Mouse (Mus musculus) heart, embryonic 15.5 days (tissue): ENCODE results near the gene 1810013L24Rik. TPM values are rescaled to one million over a fixed set of nuclear protein-coding genes. Genes with fewer than 3 reads are reported as not detected.
A peak's percentile ranks its signal among the peaks of the same experiment; 100 is the strongest.

Source experiments
- ATAC-seq: fragments of 200-750 bp; cut with Nextera tagmentation; replicated peaks from 2 replicates; pipeline ENCODE4 v1.8.0; 2017; ENCODE audit warnings: low read depth, moderate TSS enrichment; ENCODE audit not compliant: insufficient number of reproducible peaks, insufficient read depth, low FRiP score
- H3K27ac ChIP-seq: fragments of 300-500 bp; sonication (generic); 2 replicates; pipeline ENCODE4 v1.5.1; 2015; ENCODE audit warnings: mild to moderate bottlenecking, inconsistent platforms
- H3K27me3 ChIP-seq: fragments of 300-500 bp; sonication (generic); 2 replicates; pipeline ENCODE4 v1.6.1; 2015; ENCODE audit warnings: inconsistent platforms
- H3K36me3 ChIP-seq: fragments of 300-500 bp; sonication (generic); 2 replicates; pipeline ENCODE4 v1.6.1; 2015; ENCODE audit warnings: mild to moderate bottlenecking, inconsistent platforms
- H3K4me1 ChIP-seq: fragments of 300-500 bp; sonication (generic); replicated peaks from 2 replicates; pipeline ENCODE4 v1.6.1; 2015; ENCODE audit warnings: inconsistent platforms
- H3K4me2 ChIP-seq: fragments of 300-500 bp; sonication (generic); 2 replicates; pipeline ENCODE4 v1.6.1; 2015; ENCODE audit warnings: inconsistent platforms, mild to moderate bottlenecking, moderate library complexity
- H3K4me3 ChIP-seq: fragments of 300-500 bp; sonication (generic); 2 replicates; pipeline ENCODE4 v1.5.1; 2015; ENCODE audit warnings: mild to moderate bottlenecking, inconsistent platforms
- H3K9ac ChIP-seq: fragments of 300-500 bp; sonication (generic); 2 replicates; pipeline ENCODE4 v1.6.1; 2015; ENCODE audit warnings: mild to moderate bottlenecking, inconsistent platforms
- H3K9me3 ChIP-seq: fragments of 300-500 bp; sonication (generic); replicated peaks from 2 replicates; pipeline ENCODE4 v1.6.1; 2016; ENCODE audit warnings: inconsistent platforms
- WGBS: fragments of 180-500 bp; shearing (Covaris S2); methylation state at CpG from one replicate; pipeline ENCODE4 v1.1.7; 2015; ENCODE audit warnings: mixed read lengths; 5-methylcytosine and 5-hydroxymethylcytosine counted together
- polyA plus RNA-seq: library from polyadenylated mRNA; unstranded; fragments of >200 nt; fragmentation: Nextera tagmentation; extraction: Ambion mirVana; gene quantifications from 2 replicates; pipeline ENCODE4 v1.2.1, GENCODE M21; 2015

1810013L24Rik gene
- polyA plus RNA-seq = 16.3 and 17.9 TPM in 2 replicates

GRCm38 (mm10) chr16:8829564-8830359, at the start of gene 1810013L24Rik:
Gene 1810013L24Rik (plus strand): TSS chr16:8830100.
- Histone ChIP-seq H3K4me3 (peak within 1 kb of the TSS; percentile 100), H3K4me1 (peaks cover 29% of the 10 kb centered on the region), H3K36me3 (peaks cover 3% of the 10 kb centered on the region; the same call in 1 of the 2 replicates), H3K9ac (peak within 1 kb of the TSS; percentile 100), H3K27me3 (no peaks in the 10 kb centered on the region), H3K9me3 (no peaks in the 10 kb centered on the region), H3K4me2 (peak within 1 kb of the TSS; percentile 91), H3K27ac (peak within 1 kb of the TSS; percentile 98)
- ATAC-seq = peak; percentile 93
- under 1% methylated on average over 78 of the region's 80 CpGs for WGBS

GRCm38 (mm10) chr16:8780187-8780586, 49.7 kb upstream of the 1810013L24Rik start:
- Histone ChIP-seq H3K4me3 (no peak overlapping the region), H3K4me1 (no peaks in the 10 kb centered on the region), H3K27ac (no peak overlapping the region), H3K9ac (no peak overlapping the region), H3K9me3 (no peaks in the 10 kb centered on the region), H3K36me3 (no peaks in the 10 kb centered on the region), H3K4me2 (no peak overlapping the region), H3K27me3 (no peaks in the 10 kb centered on the region)
- no peak for ATAC-seq
- WGBS = 48% methylated on average over 3 of the region's 3 CpGs

- WGBS = 67% methylated on average over 6 of the region's 6 CpGs
- Histone ChIP-seq H3K9ac (no peak overlapping the region), H3K4me3 (no peak overlapping the region), H3K36me3 (no peaks in the 10 kb centered on the region), H3K9me3 (no peaks in the 10 kb centered on the region), H3K27me3 (no peaks in the 10 kb centered on the region), H3K27ac (no peak overlapping the region), H3K4me2 (no peak overlapping the region), H3K4me1 (no peaks in the 10 kb centered on the region)
- ATAC-seq = no peak
These were observed 48.7 kb upstream of the 1810013L24Rik start for GRCm38 (mm10) chr16:8781191-8781590.

- ATAC-seq = no peak
- no peak overlapping the region for H3K4me2 ChIP-seq
- no peaks in the 10 kb centered on the region for H3K9me3 ChIP-seq
- H3K27me3 ChIP-seq = no peaks in the 10 kb centered on the region
- no peak overlapping the region for H3K27ac ChIP-seq
- H3K36me3 ChIP-seq = no peaks in the 10 kb centered on the region
- 87% methylated on average over 2 of the region's 2 CpGs for WGBS
- H3K9ac ChIP-seq = no peak overlapping the region
- no peaks in the 10 kb centered on the region for H3K4me1 ChIP-seq
- no peak overlapping the region for H3K4me3 ChIP-seq
These were observed 48.2 kb upstream of the 1810013L24Rik start for GRCm38 (mm10) chr16:8781660-8782059.

GRCm38 (mm10) chr16:8783198-8783913, 46.5 kb upstream of the 1810013L24Rik start:
- H3K4me3 ChIP-seq = no peak overlapping the region
- H3K27me3 ChIP-seq = no peaks in the 10 kb centered on the region
- no peaks in the 10 kb centered on the region for H3K36me3 ChIP-seq
- no peak overlapping the region for H3K9ac ChIP-seq
- no peaks in the 10 kb centered on the region for H3K4me1 ChIP-seq
- 75% methylated on average over 16 of the region's 16 CpGs for WGBS
- no peak for ATAC-seq
- H3K27ac ChIP-seq = no peak overlapping the region
- no peaks in the 10 kb centered on the region for H3K9me3 ChIP-seq
- H3K4me2 ChIP-seq = no peak overlapping the region

- 51% methylated on average over 3 of the region's 3 CpGs for WGBS
- Histone ChIP-seq H3K4me3 (no peak overlapping the region), H3K9me3 (no peaks in the 10 kb centered on the region), H3K9ac (no peak overlapping the region), H3K27me3 (no peaks in the 10 kb centered on the region), H3K4me1 (no peaks in the 10 kb centered on the region), H3K4me2 (no peak overlapping the region), H3K27ac (no peak overlapping the region), H3K36me3 (no peaks in the 10 kb centered on the region)
- ATAC-seq = no peak
These were observed 45.1 kb upstream of the 1810013L24Rik start for GRCm38 (mm10) chr16:8784753-8785152.

GRCm38 (mm10) chr16:8790886-8791285, 39.0 kb upstream of the 1810013L24Rik start:
- no peak overlapping the region for H3K9ac ChIP-seq
- no peaks in the 10 kb centered on the region for H3K4me1 ChIP-seq

GRCm38 (mm10) chr16:8791949-8792557, 37.8 kb upstream of the 1810013L24Rik start, which contains the start of gene Usp7:
Gene Usp7 (minus strand): TSS chr16:8792308.
- H3K36me3 ChIP-seq = no peaks in the 10 kb centered on the region
- ATAC-seq = no peak
- no peak within 1 kb of the TSS for H3K27ac ChIP-seq
- no peak within 1 kb of the TSS for H3K4me2 ChIP-seq
- no peaks in the 10 kb centered on the region for H3K9me3 ChIP-seq
- H3K27me3 ChIP-seq = no peaks in the 10 kb centered on the region
- no peak within 1 kb of the TSS for H3K4me3 ChIP-seq
- H3K4me1 ChIP-seq = no peaks in the 10 kb centered on the region
- WGBS = 88% methylated on average over 20 of the region's 20 CpGs
- H3K9ac ChIP-seq = no peak within 1 kb of the TSS

More at GRCm38 (mm10) chr16:8790886-8791285, 39.0 kb upstream of the 1810013L24Rik start:
- H3K36me3 ChIP-seq = no peaks in the 10 kb centered on the region
- no peak for ATAC-seq
- WGBS = 73% methylated on average over 4 of the region's 4 CpGs
- no peaks in the 10 kb centered on the region for H3K27me3 ChIP-seq
- H3K9me3 ChIP-seq = no peaks in the 10 kb centered on the region
- H3K4me2 ChIP-seq = no peak overlapping the region
- no peak overlapping the region for H3K27ac ChIP-seq
- H3K4me3 ChIP-seq = no peak overlapping the region

- no peaks in the 10 kb centered on the region for H3K9me3 ChIP-seq
- no peaks in the 10 kb centered on the region for H3K27me3 ChIP-seq
- no peak for ATAC-seq
- H3K4me3 ChIP-seq = no peak overlapping the region
- no peak overlapping the region for H3K27ac ChIP-seq
- H3K36me3 ChIP-seq = no peaks in the 10 kb centered on the region
- no peaks in the 10 kb centered on the region for H3K4me1 ChIP-seq
- WGBS = 7% methylated on average over 3 of the region's 3 CpGs
- H3K4me2 ChIP-seq = no peak overlapping the region
- H3K9ac ChIP-seq = no peak overlapping the region
These were observed 34.9 kb upstream of the 1810013L24Rik start for GRCm38 (mm10) chr16:8794952-8795351.

- H3K9me3 ChIP-seq = no peaks in the 10 kb centered on the region
- no peak overlapping the region for H3K9ac ChIP-seq
- no peak overlapping the region for H3K27ac ChIP-seq
- no peak overlapping the region for H3K4me3 ChIP-seq
- no peaks in the 10 kb centered on the region for H3K4me1 ChIP-seq
- no peaks in the 10 kb centered on the region for H3K27me3 ChIP-seq
- no peak overlapping the region for H3K4me2 ChIP-seq
- no peak for ATAC-seq
- no peaks in the 10 kb centered on the region for H3K36me3 ChIP-seq
- WGBS = 60% methylated on average over 2 of the region's 2 CpGs
These were observed 34.0 kb upstream of the 1810013L24Rik start for GRCm38 (mm10) chr16:8795906-8796305.

GRCm38 (mm10) chr16:8806703-8807102, 23.2 kb upstream of the 1810013L24Rik start:
- no peak for ATAC-seq

More at GRCm38 (mm10) chr16:8806703-8807102, 23.2 kb upstream of the 1810013L24Rik start:
- no peaks in the 10 kb centered on the region for H3K4me1 ChIP-seq
- no peak overlapping the region for H3K27ac ChIP-seq
- no peak overlapping the region for H3K4me2 ChIP-seq
- H3K27me3 ChIP-seq = no peaks in the 10 kb centered on the region
- H3K36me3 ChIP-seq = no peaks in the 10 kb centered on the region
- WGBS = 21% methylated on average over 4 of the region's 4 CpGs
- H3K9ac ChIP-seq = no peak overlapping the region
- H3K9me3 ChIP-seq = no peaks in the 10 kb centered on the region
- no peak overlapping the region for H3K4me3 ChIP-seq
